Mouse (Mus musculus) CH12.LX (cell line): ENCODE results near the gene Adcy7.

Source experiments
- BHLHE40 ChIP-seq: IDR thresholded peaks from 2 replicates; pipeline ENCODE4 v1.6.1; 2011; ENCODE audit warnings: mild to moderate bottlenecking, low read depth, low read length, improper control_type of control experiment
- CTCF ChIP-seq, 2 experiments: IDR thresholded peaks in 1 of 2; conservative IDR thresholded peaks in 1 of 2; 2 replicates each; pipeline ENCODE4 v1.5.1; 2011 to 2012; ENCODE audit warnings: low read depth in 2 of 2, low read length in 2 of 2, improper control_type of control experiment in 1 of 2, inconsistent platforms in 1 of 2, mild to moderate bottlenecking in 1 of 2, moderate library complexity in 1 of 2
- ELF1 ChIP-seq: IDR thresholded peaks from 2 replicates; pipeline ENCODE4 v1.6.1; 2014; ENCODE audit warnings: low read depth, mild to moderate bottlenecking, inconsistent platforms, low read length, improper control_type of control experiment
- MAFK ChIP-seq: IDR thresholded peaks from 2 replicates; pipeline ENCODE4 v1.6.1; 2011; ENCODE audit warnings: low read length, improper control_type of control experiment; ENCODE audit not compliant: insufficient replicate concordance
- TCF12 ChIP-seq: IDR thresholded peaks from 2 replicates; pipeline ENCODE4 v1.6.1; 2014; ENCODE audit warnings: low read depth, mild to moderate bottlenecking, inconsistent platforms, low read length, improper control_type of control experiment

DNA sequence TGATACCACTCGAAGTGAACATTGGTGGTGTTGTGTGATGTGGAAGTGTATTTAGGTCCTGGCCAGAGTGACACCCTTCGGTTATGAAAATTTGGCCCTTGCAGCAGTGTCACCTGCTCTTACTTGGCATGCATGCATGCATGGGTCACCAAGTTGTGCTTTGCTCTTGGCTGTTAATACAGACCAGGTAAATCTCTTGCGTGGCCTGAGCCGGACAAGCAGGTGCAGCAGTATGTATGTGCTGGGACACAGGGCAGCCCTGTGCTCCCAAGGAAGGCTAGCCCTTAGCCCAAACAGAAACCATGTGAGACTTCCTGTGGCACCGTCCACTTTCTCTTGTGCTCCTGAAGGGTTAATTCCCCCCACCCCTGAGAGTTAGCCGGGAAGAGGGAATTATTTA, 44.4 kb upstream of the Adcy7 start:
- no peak for TF ChIP-seq MAFK
- no peak for TF ChIP-seq BHLHE40
- no peak for TF ChIP-seq CTCF (conservative IDR thresholded peaks at IDR 0.05 in 1 of 2, IDR thresholded peaks at IDR 0.05 in 1 of 2; ENCODE audit: low read depth in 2 of 2, low read length in 2 of 2)
- TF ChIP-seq ELF1 = no peak
- TF ChIP-seq TCF12 = no peak
